Mouse (Mus musculus): ENCODE measurements at regions not wholly inside any gene's neighbourhood (a gene's known extent, or its start where the extent isn't known, plus 50 kb on each side); places are given as distances from the start of the nearest gene placed in this dataset.

- DNase-seq (ENCODE audit: low read depth, low spot score) = peak; percentile 13
These were observed 73.3 kb upstream of the Lep start for GRCm38 (mm10) chr6:28986756-28987155.

GRCm38 (mm10) chr6:28987386-28987785 is 72.6 kb upstream of the Lep start:
- no peak for DNase-seq (ENCODE audit: low read depth, low spot score)

- no peak for DNase-seq (ENCODE audit: low read depth, low spot score)
These were observed 70.6 kb upstream of the Lep start for GRCm38 (mm10) chr6:28989433-28989832.

GRCm38 (mm10) chr6:28990210-28990609 is 69.8 kb upstream of the Lep start:
- DNase-seq (ENCODE audit: low read depth, low spot score) = no peak

- no peak for DNase-seq (ENCODE audit: low read depth, low spot score)
These were observed 65.5 kb upstream of the Lep start for GRCm38 (mm10) chr6:28994481-28994880.

GRCm38 (mm10) chr6:28995701-28996100 is 64.3 kb upstream of the Lep start:
- no peak for DNase-seq (ENCODE audit: low read depth, low spot score)

GRCm38 (mm10) chr6:28999386-29000094 is 60.5 kb upstream of the Lep start:
- no peak for DNase-seq (ENCODE audit: low read depth, low spot score)

GRCm38 (mm10) chr6:29002141-29002540 is 57.9 kb upstream of the Lep start:
- no peak for DNase-seq (ENCODE audit: low read depth, low spot score)

GRCm38 (mm10) chr6:29002811-29003210 is 57.2 kb upstream of the Lep start:
- DNase-seq (ENCODE audit: low read depth, low spot score) = no peak

- DNase-seq (ENCODE audit: low read depth, low spot score) = no peak
These were observed 54.2 kb upstream of the Lep start for GRCm38 (mm10) chr6:29005803-29006202.
